Mouse (Mus musculus): ENCODE results near the gene Klrg1. TPM values are rescaled to one million over a fixed set of nuclear protein-coding genes. Genes with fewer than 3 reads are reported as not detected.
A peak's percentile ranks its signal among the peaks of the same experiment; 100 is the strongest.

Gene Klrg1
- polyA plus RNA-seq, 1 experiment from 2014 or later: not detected

- ATAC-seq (no peak), DNase-seq (ENCODE audit: low read depth, low spot score) (no peak)
- CTCF ChIA-PET: interaction anchor here (1.3 kb wide), 1 partner anchor 17 kb away, joined by 3 read pairs; no protein-coding TSS in a partner anchor
- in situ Hi-C loops (cut with MboI; ENCODE audit: low pct_unique_long_range_greater_than_20kb): no loop called here
- POLR2A ChIA-PET: interaction anchor here (0.7 kb wide), 1 partner anchor 1790 kb away, joined by 4 read pairs; no protein-coding TSS in a partner anchor
- H3K27me3 ChIP-seq: peaks cover 23% of the 10 kb centered on the region
- no peak for TF ChIP-seq CTCF (IDR thresholded peaks at IDR 0.05)
Measured at GRCm38 (mm10) chr6:122274546-122274945, 8.1 kb downstream of the Klrg1 start.

- CTCF ChIA-PET: no interaction called here
- no peak for TF ChIP-seq CTCF (IDR thresholded peaks at IDR 0.05)
- H3K27me3 ChIP-seq: peaks cover 12% of the 10 kb centered on the region
- DNase-seq (ENCODE audit: low read depth, low spot score): no peak
- no peak for ATAC-seq
- POLR2A ChIA-PET: no interaction called here
- in situ Hi-C loops (cut with MboI; ENCODE audit: low pct_unique_long_range_greater_than_20kb): no loop called here
Measured at GRCm38 (mm10) chr6:122270152-122270551, 12.5 kb downstream of the Klrg1 start.

DNA sequence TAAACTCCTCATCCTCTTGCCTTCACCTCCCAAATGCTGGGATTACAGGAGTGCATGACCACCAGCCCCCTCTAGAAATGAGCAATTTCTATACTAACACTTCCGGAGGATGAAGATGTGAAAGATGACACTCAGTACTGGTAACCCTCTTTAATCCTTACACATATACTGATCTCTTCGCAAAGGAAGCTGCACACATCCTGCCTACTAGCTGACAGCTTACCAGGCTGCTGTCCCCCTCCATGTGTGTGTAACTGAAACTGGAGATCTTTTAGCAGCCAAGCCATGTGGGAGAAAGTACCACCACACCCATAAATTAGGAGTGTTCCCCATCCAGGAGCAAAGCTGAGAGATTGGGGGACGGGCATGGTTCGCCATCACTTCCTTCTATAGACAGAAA is 13.5 kb downstream of the Klrg1 start:
- peaks cover 12% of the 10 kb centered on the region for H3K27me3 ChIP-seq
- ATAC-seq (no peak), DNase-seq (ENCODE audit: low read depth, low spot score) (no peak)
- ChIA-PET POLR2A (no interaction called here), CTCF (interaction anchor here (0.7 kb wide), 1 partner anchor 9 kb away, joined by 3 read pairs; no protein-coding TSS in a partner anchor)
- in situ Hi-C loops (cut with MboI; ENCODE audit: low pct_unique_long_range_greater_than_20kb): no loop called here
- no peak for TF ChIP-seq CTCF (IDR thresholded peaks at IDR 0.05)

- peaks cover 12% of the 10 kb centered on the region for H3K27me3 ChIP-seq
- ATAC-seq: no peak
- in situ Hi-C loops (cut with MboI; ENCODE audit: low pct_unique_long_range_greater_than_20kb): no loop called here
- no peak for DNase-seq (ENCODE audit: low read depth, low spot score)
- no peak for TF ChIP-seq CTCF (IDR thresholded peaks at IDR 0.05)
- CTCF ChIA-PET: interaction anchor here (0.7 kb wide), 1 partner anchor 10 kb away, joined by 3 read pairs; no protein-coding TSS in a partner anchor
- POLR2A ChIA-PET: no interaction called here
Measured at GRCm38 (mm10) chr6:122268561-122268960, 14.1 kb downstream of the Klrg1 start.

- no peak for ATAC-seq
- ChIA-PET POLR2A (no interaction called here), CTCF (no interaction called here)
- no peak for TF ChIP-seq CTCF (IDR thresholded peaks at IDR 0.05)
- no peaks in the 10 kb centered on the region for H3K27me3 ChIP-seq
- no peak for DNase-seq (ENCODE audit: low read depth, low spot score)
- in situ Hi-C loops (cut with MboI; ENCODE audit: low pct_unique_long_range_greater_than_20kb): no loop called here
Measured at GRCm38 (mm10) chr6:122262543-122262942, 20.1 kb downstream of the Klrg1 start.

GRCm38 (mm10) chr6:122252146-122252545 is 30.5 kb downstream of the Klrg1 start:
- in situ Hi-C loops (cut with MboI; ENCODE audit: low pct_unique_long_range_greater_than_20kb): no loop called here
- no peak for DNase-seq (ENCODE audit: low read depth, low spot score)
- peaks cover 23% of the 10 kb centered on the region for H3K27me3 ChIP-seq
- ChIA-PET POLR2A (no interaction called here), CTCF (interaction anchor here (0.9 kb wide), 1 partner anchor 52 kb away, joined by 3 read pairs; no protein-coding TSS in a partner anchor)
- no peak for ATAC-seq
- TF ChIP-seq CTCF (IDR thresholded peaks at IDR 0.05): peak; percentile 33

DNA sequence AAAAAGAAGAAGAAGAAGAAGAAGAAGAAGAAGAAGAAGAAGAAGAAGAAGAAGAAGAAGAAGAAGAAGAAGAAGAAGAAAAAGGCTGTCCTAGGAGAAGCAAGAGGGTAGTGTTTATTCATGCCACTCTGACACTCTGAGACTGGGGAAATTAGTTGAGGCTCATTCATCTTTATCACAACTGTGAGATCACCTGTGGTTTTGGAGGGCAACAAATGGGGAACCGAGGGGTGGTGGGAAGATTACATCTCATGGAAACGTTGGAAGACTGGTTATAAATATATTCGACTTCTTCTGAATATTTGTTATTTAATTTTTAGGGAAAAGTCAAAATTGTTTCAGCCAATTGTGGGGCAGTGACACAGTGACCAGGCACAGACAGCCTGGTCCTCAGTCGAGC is 32.6 kb downstream of the Klrg1 start:
- CTCF ChIA-PET: no interaction called here
- no peak for TF ChIP-seq CTCF (IDR thresholded peaks at IDR 0.05)
- POLR2A ChIA-PET: no interaction called here
- no peak for DNase-seq (ENCODE audit: low read depth, low spot score)
- H3K27me3 ChIP-seq: peaks cover 17% of the 10 kb centered on the region
- no peak for ATAC-seq
- in situ Hi-C loops (cut with MboI; ENCODE audit: low pct_unique_long_range_greater_than_20kb): no loop called here

Other genes starting within 250 kb of the Klrg1 start
- 187 TPM for gene M6pr, start 25.8 kb upstream of the Klrg1 start, polyA plus RNA-seq (2021)
- gene Phc1, start 57.7 kb upstream of the Klrg1 start, polyA plus RNA-seq (2021): 41.7 TPM
- not detected for gene Rimklb, start 215.9 kb upstream of the Klrg1 start, polyA plus RNA-seq (2021)
- not detected for gene Mfap5, start 223.0 kb upstream of the Klrg1 start, polyA plus RNA-seq (2021)

Data from Patski (cell line).